Mouse (Mus musculus) neural tube, embryonic 14.5 days (tissue): ENCODE measurements at regions not wholly inside any gene's neighbourhood (a gene's known extent, or its start where the extent isn't known, plus 50 kb on each side); places are given as distances from the start of the nearest gene placed in this dataset.
"Not testable (repeated sequence)": the region's sequence is repeated elsewhere in the genome, so short reads cannot be mapped to it uniquely, and the experiment has no call there.

ENCODE experiments used
- ATAC-seq: fragments of 200-750 bp; cut with Nextera tagmentation; 2 replicates; pipeline ENCODE4 v1.8.0; 2017; ENCODE audit warnings: low read depth, mild to moderate bottlenecking, moderate TSS enrichment, moderate library complexity
- H3K27ac ChIP-seq: fragments of 300-500 bp; sonication (generic); 2 replicates; pipeline ENCODE4 v1.5.1; 2014; ENCODE audit warnings: low read depth, mild to moderate bottlenecking, control low read depth, low read length, moderate library complexity, mixed read lengths
- H3K27me3 ChIP-seq: fragments of 300-500 bp; sonication (generic); 2 replicates; pipeline ENCODE4 v1.6.1; 2014; ENCODE audit warnings: low read length; ENCODE audit not compliant: control insufficient read depth, insufficient read depth
- H3K36me3 ChIP-seq: fragments of 300-500 bp; sonication (generic); 2 replicates; pipeline ENCODE4 v1.6.1; 2014; ENCODE audit warnings: low read length, mixed read lengths; ENCODE audit not compliant: control insufficient read depth, insufficient read depth
- H3K4me1 ChIP-seq: fragments of 300-500 bp; sonication (generic); 2 replicates; pipeline ENCODE4 v1.6.1; 2014; ENCODE audit warnings: low read length; ENCODE audit not compliant: control insufficient read depth, insufficient read depth
- H3K4me2 ChIP-seq: fragments of 300-500 bp; sonication (generic); 2 replicates; pipeline ENCODE4 v1.6.1; 2014; ENCODE audit warnings: mild to moderate bottlenecking, low read depth, low read length, control low read depth
- H3K4me3 ChIP-seq: fragments of 300-500 bp; sonication (generic); 2 replicates; pipeline ENCODE4 v1.5.1; 2014; ENCODE audit warnings: low read depth, low read length, control low read depth, mixed read lengths
- H3K9ac ChIP-seq: fragments of 300-500 bp; sonication (generic); replicated peaks from 2 replicates; pipeline ENCODE4 v1.6.1; 2014; ENCODE audit warnings: low read depth, mild to moderate bottlenecking, control low read depth, low read length, mixed read lengths
- H3K9me3 ChIP-seq: fragments of 300-500 bp; sonication (generic); 2 replicates; pipeline ENCODE4 v1.6.1; 2016; ENCODE audit warnings: low read length; ENCODE audit not compliant: control insufficient read depth
- WGBS: fragments of 180-500 bp; shearing (Covaris S2); extraction: QIAGEN DNeasy Blood & Tissue Kit; methylation state at CpG from one replicate; pipeline ENCODE4 v1.1.7; 2014; 5-methylcytosine and 5-hydroxymethylcytosine counted together

GRCm38 (mm10) chr14:47937081-47937651 is 183.5 kb upstream of the Peli2 start:
- no peak overlapping the region for H3K4me2 ChIP-seq
- no peak overlapping the region for H3K9ac ChIP-seq
- H3K36me3 ChIP-seq: no peaks in the 10 kb centered on the region
- no peaks in the 10 kb centered on the region for H3K27me3 ChIP-seq
- H3K9me3 ChIP-seq: no peaks in the 10 kb centered on the region
- H3K4me1 ChIP-seq: no peaks in the 10 kb centered on the region
- no peak for ATAC-seq
- H3K4me3 ChIP-seq: no peak overlapping the region
- H3K27ac ChIP-seq: no peak overlapping the region
- WGBS: 84% methylated on average over 7 of the region's 7 CpGs

DNA sequence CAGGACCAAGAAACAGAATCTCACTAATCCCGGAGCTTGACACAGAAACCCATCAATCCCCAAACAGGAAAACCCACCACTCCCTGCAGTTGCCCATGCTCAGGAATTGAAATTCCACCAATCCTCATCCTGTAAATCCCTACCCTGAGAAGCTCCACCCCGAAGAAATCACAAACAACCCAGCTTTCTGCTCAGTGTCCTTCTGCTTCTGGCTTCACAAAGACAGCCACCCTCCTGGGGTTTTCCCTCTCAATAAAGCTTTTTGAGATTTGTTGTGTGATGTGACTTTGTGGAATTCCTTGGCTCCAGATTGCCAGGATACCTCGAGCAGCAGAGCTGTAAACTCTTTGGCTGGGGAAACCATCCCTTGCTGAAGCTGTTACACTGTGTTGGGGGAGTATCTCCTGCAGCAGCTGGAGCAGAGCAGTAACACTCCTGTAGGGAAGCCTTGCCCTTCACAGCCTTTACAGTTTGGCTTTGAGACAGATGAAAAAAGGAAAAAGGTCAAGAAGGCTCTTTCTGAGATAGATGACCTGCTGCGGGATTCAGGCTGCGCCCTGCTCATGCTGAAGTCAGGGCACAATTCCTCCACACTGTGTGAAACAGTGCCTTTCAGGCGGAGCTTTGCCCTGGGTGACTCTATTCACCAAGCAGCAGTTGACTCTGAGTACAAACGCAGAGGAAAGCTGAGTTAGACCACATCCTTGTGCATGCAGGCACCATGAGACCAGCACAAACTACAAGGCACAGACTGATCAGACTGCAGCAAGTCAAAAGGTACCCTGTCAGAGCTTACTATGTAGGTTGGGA is 180.6 kb upstream of the Peli2 start:
- WGBS: 28% methylated on average over 7 of the region's 7 CpGs
- no peaks in the 10 kb centered on the region for H3K4me1 ChIP-seq
- H3K4me3 ChIP-seq: no peak overlapping the region
- ATAC-seq: peak; percentile 61; the same call in 1 of the 2 replicates
- H3K9ac ChIP-seq: no peak overlapping the region
- H3K9me3 ChIP-seq: no peaks in the 10 kb centered on the region
- no peaks in the 10 kb centered on the region for H3K36me3 ChIP-seq
- H3K27me3 ChIP-seq: no peaks in the 10 kb centered on the region
- no peak overlapping the region; the same call in 1 of the 2 replicates for H3K27ac ChIP-seq
- no peak overlapping the region for H3K4me2 ChIP-seq

- H3K9ac ChIP-seq: no peak overlapping the region
Observed at GRCm38 (mm10) chr14:47942671-47943070, 178.0 kb upstream of the Peli2 start.

GRCm38 (mm10) chr14:47944595-47944994 is 176.0 kb upstream of the Peli2 start:
- Histone ChIP-seq H3K4me2 (no peak overlapping the region), H3K36me3 (no peaks in the 10 kb centered on the region), H3K27me3 (no peaks in the 10 kb centered on the region), H3K9ac (no peak overlapping the region), H3K4me1 (no peaks in the 10 kb centered on the region), H3K27ac (no peak overlapping the region), H3K9me3 (no peaks in the 10 kb centered on the region), H3K4me3 (no peak overlapping the region)
- WGBS: 96% methylated on average over 1 of the region's 1 CpGs
- no peak for ATAC-seq

More at GRCm38 (mm10) chr14:47942671-47943070, 178.0 kb upstream of the Peli2 start:
- Histone ChIP-seq H3K4me3 (no peak overlapping the region), H3K4me1 (no peaks in the 10 kb centered on the region), H3K27me3 (no peaks in the 10 kb centered on the region), H3K27ac (no peak overlapping the region), H3K4me2 (no peak overlapping the region), H3K36me3 (no peaks in the 10 kb centered on the region), H3K9me3 (no peaks in the 10 kb centered on the region)
- ATAC-seq: no peak

DNA sequence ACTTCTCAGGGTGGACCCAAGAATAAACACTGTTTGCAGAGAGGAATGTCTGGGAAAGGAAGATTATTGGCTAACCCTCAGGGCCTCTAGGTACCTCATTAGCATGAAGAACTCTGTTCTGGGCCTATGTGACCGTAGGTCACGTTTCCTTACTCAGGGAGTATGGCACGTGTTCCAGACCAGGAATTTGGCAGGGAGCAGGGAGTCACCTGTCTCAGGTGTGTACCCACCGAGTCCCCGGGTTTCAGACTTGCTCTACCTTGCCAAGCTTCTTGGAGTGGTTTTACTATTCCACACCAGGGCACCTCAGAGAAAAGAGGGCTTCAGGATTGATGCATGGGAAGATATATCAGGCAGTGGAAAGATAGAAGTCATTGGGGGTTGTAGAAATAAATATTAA is 169.6 kb upstream of the Peli2 start:
- H3K36me3 ChIP-seq: no peaks in the 10 kb centered on the region
- no peaks in the 10 kb centered on the region for H3K9me3 ChIP-seq
- ATAC-seq: no peak
- H3K27me3 ChIP-seq: no peaks in the 10 kb centered on the region
- H3K9ac ChIP-seq: no peak overlapping the region
- no peak overlapping the region for H3K27ac ChIP-seq
- WGBS: 90% methylated on average over 5 of the region's 5 CpGs
- H3K4me3 ChIP-seq: no peak overlapping the region
- no peak overlapping the region for H3K4me2 ChIP-seq
- no peaks in the 10 kb centered on the region for H3K4me1 ChIP-seq

GRCm38 (mm10) chr14:47958171-47958570 is 162.5 kb upstream of the Peli2 start:
- 88% methylated on average over 9 of the region's 9 CpGs for WGBS
- no peak for ATAC-seq
- no peaks in the 10 kb centered on the region for H3K36me3 ChIP-seq
- H3K27me3 ChIP-seq: no peaks in the 10 kb centered on the region
- no peak overlapping the region for H3K9ac ChIP-seq
- no peaks in the 10 kb centered on the region for H3K4me1 ChIP-seq
- no peak overlapping the region for H3K4me3 ChIP-seq
- H3K9me3 ChIP-seq: no peaks in the 10 kb centered on the region
- no peak overlapping the region for H3K27ac ChIP-seq
- H3K4me2 ChIP-seq: no peak overlapping the region

GRCm38 (mm10) chr14:47959366-47960280 is 161.0 kb upstream of the Peli2 start:
- Histone ChIP-seq H3K4me1 (no peaks in the 10 kb centered on the region), H3K27me3 (no peaks in the 10 kb centered on the region), H3K4me3 (no peak overlapping the region), H3K9ac (no peak overlapping the region), H3K27ac (no peak overlapping the region), H3K9me3 (no peaks in the 10 kb centered on the region), H3K36me3 (no peaks in the 10 kb centered on the region), H3K4me2 (no peak overlapping the region)
- no peak for ATAC-seq
- 31% methylated on average over 12 of the region's 12 CpGs for WGBS

- H3K4me3 ChIP-seq, H3K9me3 ChIP-seq, H3K27me3 ChIP-seq, H3K4me2 ChIP-seq, H3K36me3 ChIP-seq, H3K27ac ChIP-seq, H3K4me1 ChIP-seq, ATAC-seq, H3K9ac ChIP-seq: not testable (repeated sequence)
- WGBS: 90% methylated on average over 4 of the region's 4 CpGs
Observed at GRCm38 (mm10) chr14:47964806-47965205, 155.8 kb upstream of the Peli2 start.

DNA sequence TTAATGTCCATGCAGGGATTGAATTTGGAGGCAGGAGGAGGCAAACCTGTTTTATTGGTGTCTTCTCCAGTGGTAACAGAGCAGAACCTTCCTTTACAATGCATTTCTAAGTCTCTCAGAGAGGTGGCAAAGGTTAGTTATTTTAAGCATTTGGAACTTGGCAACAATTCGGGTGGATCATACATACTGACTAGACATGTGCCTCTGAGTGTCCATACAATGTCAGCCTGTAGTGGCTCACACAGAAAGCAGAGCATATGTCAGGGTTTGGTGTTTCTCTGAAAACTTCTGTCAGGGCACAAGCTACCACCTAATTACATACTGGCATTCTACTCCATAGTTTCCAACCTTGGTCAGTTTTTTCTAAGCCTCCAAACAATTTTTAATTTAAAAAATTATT is 150.8 kb upstream of the Peli2 start:
- 74% methylated on average over 1 of the region's 1 CpGs for WGBS
- ATAC-seq: no peak
- no peak overlapping the region for H3K27ac ChIP-seq

More for the DNA sequence above, 150.8 kb upstream of the Peli2 start:
- Histone ChIP-seq H3K27me3 (no peaks in the 10 kb centered on the region), H3K36me3 (no peaks in the 10 kb centered on the region), H3K9me3 (no peaks in the 10 kb centered on the region), H3K9ac (no peak overlapping the region), H3K4me3 (no peak overlapping the region), H3K4me1 (no peaks in the 10 kb centered on the region), H3K4me2 (no peak overlapping the region)
